Mouse (Mus musculus): ENCODE measurements at regions not wholly inside any gene's neighbourhood (a gene's known extent, or its start where the extent isn't known, plus 50 kb on each side); places are given as distances from the start of the nearest gene placed in this dataset.

GRCm38 (mm10) chr4:29133404-29134307 is 320.7 kb downstream of the Epha7 start:
- DNase-seq (ENCODE audit: low spot score in 2 of 2): no peak

- DNase-seq (ENCODE audit: low spot score in 2 of 2): no peak
Observed at GRCm38 (mm10) chr4:29135685-29136385, 322.9 kb downstream of the Epha7 start.

- no peak for DNase-seq (ENCODE audit: low spot score in 2 of 2)
Observed at GRCm38 (mm10) chr4:29138771-29139301, 325.9 kb downstream of the Epha7 start.

GRCm38 (mm10) chr4:29143415-29143814 is 330.5 kb downstream of the Epha7 start:
- no peak for DNase-seq (ENCODE audit: low spot score in 2 of 2)

- DNase-seq (ENCODE audit: low spot score in 2 of 2): no peak
Observed at GRCm38 (mm10) chr4:29145242-29145641, 332.3 kb downstream of the Epha7 start.

- no peak for DNase-seq (ENCODE audit: low spot score in 2 of 2)
Observed at GRCm38 (mm10) chr4:29152134-29152867, 339.4 kb downstream of the Epha7 start.

- DNase-seq (ENCODE audit: low spot score in 2 of 2): no peak
Observed at GRCm38 (mm10) chr4:29182494-29182893, 369.6 kb downstream of the Epha7 start.

- DNase-seq (ENCODE audit: low spot score in 2 of 2): no peak
Observed at GRCm38 (mm10) chr4:29183411-29183810, 370.5 kb downstream of the Epha7 start.

GRCm38 (mm10) chr4:29183818-29184217 is 370.9 kb downstream of the Epha7 start:
- DNase-seq (ENCODE audit: low spot score in 2 of 2): no peak

- no peak for DNase-seq (ENCODE audit: low spot score in 2 of 2)
Observed at GRCm38 (mm10) chr4:29200976-29201375, 388.0 kb downstream of the Epha7 start.

Measured in right cerebral cortex, postnatal 36 days (tissue).